Mouse (Mus musculus): ENCODE results near the gene Tmem81. TPM values are rescaled to one million over a fixed set of nuclear protein-coding genes. Genes with fewer than 3 reads are reported as not detected.

Tmem81 gene
- polyA plus RNA-seq, 1 experiment from 2014 or later, result 1.3 TPM

DNA sequence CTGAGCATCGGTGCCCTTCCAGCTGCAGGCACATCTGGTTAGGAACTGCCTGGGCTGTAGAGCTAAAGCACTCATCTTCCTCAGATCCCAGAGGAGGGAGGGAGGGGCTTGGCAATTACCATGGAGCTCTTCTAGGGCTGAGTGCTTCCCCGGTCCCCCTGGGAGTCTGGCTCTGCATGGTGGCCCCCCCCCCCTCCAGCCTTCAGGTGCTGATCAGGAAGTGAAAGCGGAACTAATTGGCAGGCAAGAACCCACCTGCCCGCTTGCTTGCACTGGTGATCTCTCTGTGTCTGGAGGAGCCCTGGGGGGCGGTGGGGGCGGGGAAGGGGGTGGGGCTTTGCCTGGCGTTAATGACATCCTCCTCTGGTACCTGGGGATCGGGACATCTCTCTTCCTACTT is 27.8 kb downstream of the Tmem81 start:
- ATAC-seq (replicated peaks; ENCODE audit: low FRiP score, low read depth), result no peak
- Histone ChIP-seq H3K4me1 (replicated peaks; ENCODE audit: insufficient read depth, low read length) (peaks cover 7% of the 10 kb centered on the region; the same call in 1 of the 2 replicates), H3K9me3 (replicated peaks; ENCODE audit: low read length) (no peaks in the 10 kb centered on the region), H3K4me2 (ENCODE audit: low read length) (peak overlapping the region; percentile 11; the same call in 1 of the 2 replicates), H3K36me3 (ENCODE audit: insufficient read depth, low read length) (no peaks in the 10 kb centered on the region), H3K4me3 (replicated peaks; ENCODE audit: low read depth, low read length) (no peak overlapping the region), H3K9ac (ENCODE audit: low read depth, low read length) (no peak overlapping the region), H3K27ac (no peak overlapping the region), H3K27me3 (ENCODE audit: insufficient read depth, low read length) (no peaks in the 10 kb centered on the region)
- WGBS, result 8% methylated on average over 6 of the region's 8 CpGs
- no peak for DNase-seq (ENCODE audit: low spot score)
- no peak for TF ChIP-seq CTCF (IDR thresholded peaks at IDR 0.05; ENCODE audit: low read depth)

DNA sequence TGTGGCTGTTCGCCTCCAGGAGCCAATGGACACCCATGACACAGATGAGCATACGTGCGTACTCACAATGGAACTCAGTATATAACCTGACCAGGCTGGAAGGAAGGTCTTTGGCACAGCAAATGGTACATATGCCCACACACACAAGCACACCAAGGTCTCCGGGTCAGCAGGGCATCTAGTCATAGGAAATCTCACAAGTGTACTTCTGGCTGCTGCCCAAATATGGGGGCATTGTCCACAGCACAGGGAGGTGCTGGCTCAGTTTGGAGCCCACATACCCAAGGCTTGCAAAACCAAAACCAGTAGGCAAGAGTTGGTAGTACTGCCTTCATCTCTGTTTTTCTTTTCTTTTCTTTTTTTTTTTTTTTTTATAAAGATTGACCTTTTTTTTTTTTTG is 29.5 kb downstream of the Tmem81 start:
- Histone ChIP-seq H3K36me3 (ENCODE audit: insufficient read depth, low read length) (no peaks in the 10 kb centered on the region), H3K9ac (ENCODE audit: low read depth, low read length) (no peak overlapping the region), H3K27me3 (ENCODE audit: insufficient read depth, low read length) (no peaks in the 10 kb centered on the region), H3K4me1 (replicated peaks; ENCODE audit: insufficient read depth, low read length) (peaks cover 6% of the 10 kb centered on the region; the same call in 1 of the 2 replicates), H3K4me2 (ENCODE audit: low read length) (no peak overlapping the region), H3K9me3 (replicated peaks; ENCODE audit: low read length) (no peaks in the 10 kb centered on the region), H3K27ac (no peak overlapping the region), H3K4me3 (replicated peaks; ENCODE audit: low read depth, low read length) (no peak overlapping the region)
- no peak for DNase-seq (ENCODE audit: low spot score)
- no peak for TF ChIP-seq CTCF (IDR thresholded peaks at IDR 0.05; ENCODE audit: low read depth)
- 92% methylated on average over 4 of the region's 4 CpGs for WGBS
- ATAC-seq (replicated peaks; ENCODE audit: low FRiP score, low read depth), result no peak

DNA sequence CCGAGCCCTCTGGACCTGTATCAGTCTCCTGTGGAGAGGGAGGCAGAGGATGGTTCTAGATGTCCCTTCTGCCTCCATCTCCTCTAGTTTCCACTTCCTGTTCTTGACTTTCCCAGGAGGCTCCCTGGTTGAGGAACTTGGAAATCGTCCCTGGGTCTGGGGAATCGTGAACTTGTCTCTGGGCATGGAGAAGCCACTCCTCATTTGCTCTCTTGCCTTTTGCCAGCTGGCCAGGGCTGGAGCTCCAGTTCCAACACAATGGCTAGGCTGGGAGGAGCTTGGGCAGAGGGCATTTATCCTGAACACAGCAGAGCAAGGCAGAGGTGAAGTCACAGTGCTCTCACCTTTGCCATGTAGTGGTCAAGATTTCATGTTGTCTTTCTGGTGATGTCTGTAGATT is 30.4 kb downstream of the Tmem81 start:
- Histone ChIP-seq H3K27ac (no peak overlapping the region), H3K9me3 (replicated peaks; ENCODE audit: low read length) (no peaks in the 10 kb centered on the region), H3K4me2 (ENCODE audit: low read length) (no peak overlapping the region), H3K9ac (ENCODE audit: low read depth, low read length) (no peak overlapping the region), H3K36me3 (ENCODE audit: insufficient read depth, low read length) (no peaks in the 10 kb centered on the region), H3K4me1 (replicated peaks; ENCODE audit: insufficient read depth, low read length) (no peaks in the 10 kb centered on the region), H3K4me3 (replicated peaks; ENCODE audit: low read depth, low read length) (no peak overlapping the region), H3K27me3 (ENCODE audit: insufficient read depth, low read length) (no peaks in the 10 kb centered on the region)
- no peak for DNase-seq (ENCODE audit: low spot score)
- TF ChIP-seq CTCF (IDR thresholded peaks at IDR 0.05; ENCODE audit: low read depth), result no peak
- WGBS, result 71% methylated on average over 3 of the region's 3 CpGs
- no peak for ATAC-seq (replicated peaks; ENCODE audit: low FRiP score, low read depth)

DNA sequence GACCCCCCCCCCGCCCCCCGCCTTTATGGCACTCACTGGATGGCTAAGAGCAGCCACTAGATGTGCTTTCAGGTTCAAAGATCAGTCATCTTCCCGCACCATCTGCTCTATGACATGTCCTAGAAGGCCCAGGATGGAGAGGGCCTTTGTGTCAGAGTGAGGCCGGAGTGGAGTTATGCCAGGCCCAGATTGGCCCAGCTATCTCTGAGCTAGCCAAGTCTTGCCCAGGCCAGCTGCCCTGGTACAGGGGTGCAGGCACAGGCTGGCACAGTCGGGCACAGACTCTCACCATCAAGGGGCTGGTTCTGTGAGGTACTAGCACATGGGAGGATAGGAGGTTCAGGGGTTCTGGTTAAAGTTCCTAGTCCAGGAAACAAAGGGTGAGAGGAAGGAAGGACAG is 31.7 kb downstream of the Tmem81 start:
- Histone ChIP-seq H3K4me1 (replicated peaks; ENCODE audit: insufficient read depth, low read length) (peaks cover 5% of the 10 kb centered on the region; the same call in 1 of the 2 replicates), H3K9me3 (replicated peaks; ENCODE audit: low read length) (no peaks in the 10 kb centered on the region), H3K9ac (ENCODE audit: low read depth, low read length) (no peak overlapping the region), H3K27ac (no peak overlapping the region), H3K4me3 (replicated peaks; ENCODE audit: low read depth, low read length) (no peak overlapping the region), H3K27me3 (ENCODE audit: insufficient read depth, low read length) (peaks cover 11% of the 10 kb centered on the region), H3K36me3 (ENCODE audit: insufficient read depth, low read length) (no peaks in the 10 kb centered on the region), H3K4me2 (ENCODE audit: low read length) (no peak overlapping the region)
- no peak for DNase-seq (ENCODE audit: low spot score)
- 85% methylated on average over 5 of the region's 5 CpGs for WGBS
- TF ChIP-seq CTCF (IDR thresholded peaks at IDR 0.05; ENCODE audit: low read depth), result no peak
- ATAC-seq (replicated peaks; ENCODE audit: low FRiP score, low read depth), result no peak

DNA sequence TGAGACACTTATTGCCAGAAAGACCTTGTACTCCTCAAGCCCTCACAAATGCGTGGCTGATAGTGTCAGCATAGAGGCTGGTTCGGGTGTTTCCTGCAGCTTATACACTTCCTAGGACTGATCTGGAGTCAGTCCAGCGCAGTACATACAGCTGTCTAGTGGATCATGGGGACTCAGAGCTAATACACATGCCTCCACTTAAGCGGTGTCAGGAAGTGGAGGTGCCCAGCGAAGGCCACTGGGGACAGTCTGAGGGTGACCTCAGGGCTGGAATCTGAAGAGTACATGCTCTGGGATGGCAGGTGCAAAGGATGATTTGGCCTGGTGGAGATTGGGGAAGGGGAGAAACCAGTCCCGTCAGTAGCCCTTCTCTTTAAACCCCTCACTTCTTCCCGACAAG is 34.7 kb downstream of the Tmem81 start:
- H3K4me3 ChIP-seq (replicated peaks; ENCODE audit: low read depth, low read length), result no peak overlapping the region
- no peaks in the 10 kb centered on the region for H3K36me3 ChIP-seq (ENCODE audit: insufficient read depth, low read length)
- WGBS, result 47% methylated on average over 7 of the region's 7 CpGs
- no peak; the same call in 1 of the 2 replicates for ATAC-seq (replicated peaks; ENCODE audit: low FRiP score, low read depth)
- no peak overlapping the region for H3K4me2 ChIP-seq (ENCODE audit: low read length)
- peaks cover 7% of the 10 kb centered on the region; the same call in 1 of the 2 replicates for H3K4me1 ChIP-seq (replicated peaks; ENCODE audit: insufficient read depth, low read length)
- no peak for DNase-seq (ENCODE audit: low spot score)
- no peaks in the 10 kb centered on the region for H3K9me3 ChIP-seq (replicated peaks; ENCODE audit: low read length)
- no peak for TF ChIP-seq CTCF (IDR thresholded peaks at IDR 0.05; ENCODE audit: low read depth)
- H3K27ac ChIP-seq, result no peak overlapping the region
- H3K9ac ChIP-seq (ENCODE audit: low read depth, low read length), result no peak overlapping the region
- H3K27me3 ChIP-seq (ENCODE audit: insufficient read depth, low read length), result peaks cover 26% of the 10 kb centered on the region

DNA sequence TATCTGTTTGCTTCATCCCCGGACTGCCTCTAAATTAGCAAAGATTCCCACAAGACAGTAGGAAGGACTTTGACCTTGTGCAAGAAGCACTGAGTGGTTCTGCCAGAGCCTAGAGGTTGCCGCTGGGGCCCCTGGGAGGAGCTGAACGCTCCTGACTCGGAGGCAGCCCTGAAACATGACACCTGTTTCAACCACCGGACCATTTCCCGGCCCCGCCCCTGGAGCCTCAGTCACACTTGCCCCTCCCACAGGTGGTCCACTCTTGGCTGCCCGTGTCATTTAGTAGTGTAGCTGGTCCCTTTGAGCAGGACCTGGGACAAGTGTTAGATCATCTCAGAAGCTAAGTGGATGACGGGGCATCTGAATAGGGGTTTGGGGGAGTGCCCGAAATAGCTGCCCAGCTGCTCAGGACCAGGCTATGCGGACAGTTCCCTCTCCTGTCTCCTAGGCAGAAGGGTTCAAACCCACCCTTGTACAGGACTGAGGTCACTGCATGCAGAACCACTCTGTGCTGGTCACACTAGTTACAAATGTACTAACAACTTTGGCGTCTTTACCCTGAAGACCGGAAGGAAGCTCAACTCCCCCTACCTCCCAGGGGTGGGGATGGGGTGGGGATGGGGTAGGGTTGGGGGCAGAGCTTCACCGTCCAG is 35.3 kb downstream of the Tmem81 start:
- Histone ChIP-seq H3K4me2 (ENCODE audit: low read length) (no peak overlapping the region), H3K9me3 (replicated peaks; ENCODE audit: low read length) (no peaks in the 10 kb centered on the region), H3K4me3 (replicated peaks; ENCODE audit: low read depth, low read length) (no peak overlapping the region), H3K9ac (ENCODE audit: low read depth, low read length) (no peak overlapping the region), H3K27ac (no peak overlapping the region), H3K4me1 (replicated peaks; ENCODE audit: insufficient read depth, low read length) (peaks cover 7% of the 10 kb centered on the region; the same call in 1 of the 2 replicates), H3K36me3 (ENCODE audit: insufficient read depth, low read length) (no peaks in the 10 kb centered on the region), H3K27me3 (ENCODE audit: insufficient read depth, low read length) (peaks cover 26% of the 10 kb centered on the region)
- no peak for TF ChIP-seq CTCF (IDR thresholded peaks at IDR 0.05; ENCODE audit: low read depth)
- ATAC-seq (replicated peaks; ENCODE audit: low FRiP score, low read depth) (peak; percentile 83), DNase-seq (ENCODE audit: low spot score) (peak; percentile 75)
- 3% methylated on average over 14 of the region's 14 CpGs for WGBS

Data from kidney, postnatal 0 days (tissue).